Mouse (Mus musculus) embryonic facial prominence, embryonic 13.5 days (tissue): ENCODE measurements around the gene Rnf223. TPM values are rescaled to one million over a fixed set of nuclear protein-coding genes. Genes with fewer than 3 reads are reported as not detected.

Experiments used
- polyA plus RNA-seq: library from polyadenylated mRNA; unstranded; fragments of >200 nt; fragmentation: Nextera tagmentation; extraction: Ambion mirVana; gene quantifications from 2 replicates; pipeline ENCODE4 v1.2.1, GENCODE M21; 2015

The Rnf223 gene
- polyA plus RNA-seq, 1 experiment from 2014 or later, result 0.30 TPM

Other genes with a start within 250 kb of the Rnf223 start
- 48.4 and 54.7 TPM in 2 replicates for gene Pusl1, start 238.7 kb upstream of the Rnf223 start, polyA plus RNA-seq
- 21.1 and 21.6 TPM in 2 replicates for gene Acap3, start 238.7 kb upstream of the Rnf223 start, polyA plus RNA-seq
- gene Ube2j2, start 186.7 kb upstream of the Rnf223 start, polyA plus RNA-seq, result 113 and 120 TPM in 2 replicates
- gene C1qtnf12, start 168.2 kb upstream of the Rnf223 start, polyA plus RNA-seq, result 39.5 and 43.6 TPM in 2 replicates
- gene B3galt6, start 137.9 kb upstream of the Rnf223 start, polyA plus RNA-seq, result 16.2 and 18.4 TPM in 2 replicates
- gene Sdf4, start 137.6 kb upstream of the Rnf223 start, polyA plus RNA-seq, result 154 and 156 TPM in 2 replicates
- 1.3 TPM in 1 of 2 replicates, not detected in the other for gene Tnfrsf4, start 116.7 kb upstream of the Rnf223 start, polyA plus RNA-seq
- gene Tnfrsf18, start 104.3 kb upstream of the Rnf223 start, polyA plus RNA-seq, result 3.0 and 4.1 TPM in 2 replicates
- gene Ttll10, start 71.1 kb upstream of the Rnf223 start, polyA plus RNA-seq, result 2.0 and 2.7 TPM in 2 replicates
- 40.3 and 43.8 TPM in 2 replicates for gene 9430015G10Rik, start 20.5 kb upstream of the Rnf223 start, polyA plus RNA-seq
- 83.7 and 92.1 TPM in 2 replicates for gene Agrn, start 67.0 kb downstream of the Rnf223 start, polyA plus RNA-seq
- 1.6 and 2.1 TPM in 2 replicates for gene Isg15, start 70.3 kb downstream of the Rnf223 start, polyA plus RNA-seq
- 2.3 and 2.9 TPM in 2 replicates for gene AW011738, start 72.8 kb downstream of the Rnf223 start, polyA plus RNA-seq
- 0.62 and 1.1 TPM in 2 replicates for gene Perm1, start 85.4 kb downstream of the Rnf223 start, polyA plus RNA-seq
- 29.9 and 30.7 TPM in 2 replicates for gene Plekhn1, start 104.3 kb downstream of the Rnf223 start, polyA plus RNA-seq
- 77.8 and 86.3 TPM in 2 replicates for gene Noc2l, start 105.5 kb downstream of the Rnf223 start, polyA plus RNA-seq
- 0.62 and 0.66 TPM in 2 replicates for gene Samd11, start 125.1 kb downstream of the Rnf223 start, polyA plus RNA-seq
- gene Vmn2r-ps159, start 200.6 kb downstream of the Rnf223 start, polyA plus RNA-seq, result not detected in 2 replicates